Mouse (Mus musculus) kidney, embryonic 14.5 days (tissue): ENCODE measurements around the gene Mef2c. TPM values are rescaled to one million over a fixed set of nuclear protein-coding genes. Genes with fewer than 3 reads are reported as not detected.

Source experiments
- ATAC-seq: fragments of 200-750 bp; cut with Nextera tagmentation; 2 replicates; pipeline ENCODE4 v1.8.0; 2017; ENCODE audit warnings: moderate number of reproducible peaks, mild to moderate bottlenecking, moderate TSS enrichment, moderate library complexity; ENCODE audit not compliant: low FRiP score, low TSS enrichment
- H3K27ac ChIP-seq: fragments of 300-500 bp; sonication (generic); 2 replicates; pipeline ENCODE4 v1.5.1; 2014; ENCODE audit warnings: low read depth, mild to moderate bottlenecking, low read length, moderate library complexity, mixed read lengths
- H3K27me3 ChIP-seq: fragments of 300-500 bp; sonication (generic); 2 replicates; pipeline ENCODE4 v1.6.1; 2014; ENCODE audit warnings: mild to moderate bottlenecking, low read length; ENCODE audit not compliant: control insufficient read depth, insufficient read depth
- H3K36me3 ChIP-seq: fragments of 300-500 bp; sonication (generic); 2 replicates; pipeline ENCODE4 v1.6.1; 2014; ENCODE audit warnings: low read length, mixed read lengths; ENCODE audit not compliant: control insufficient read depth, insufficient read depth
- H3K4me1 ChIP-seq: fragments of 300-500 bp; sonication (generic); 2 replicates; pipeline ENCODE4 v1.6.1; 2014; ENCODE audit warnings: low read length, mixed read lengths; ENCODE audit not compliant: control insufficient read depth, insufficient read depth
- H3K4me2 ChIP-seq: fragments of 300-500 bp; sonication (generic); replicated peaks from 2 replicates; pipeline ENCODE4 v1.6.1; 2014; ENCODE audit warnings: low read depth, mild to moderate bottlenecking, low read length
- H3K4me3 ChIP-seq: fragments of 300-500 bp; sonication (generic); 2 replicates; pipeline ENCODE4 v1.5.1; 2014; ENCODE audit warnings: mild to moderate bottlenecking, low read length
- H3K9ac ChIP-seq: fragments of 300-500 bp; sonication (generic); 2 replicates; pipeline ENCODE4 v1.6.1; 2014; ENCODE audit warnings: low read depth, mild to moderate bottlenecking, low read length, moderate library complexity
- H3K9me3 ChIP-seq: fragments of 300-500 bp; sonication (generic); 2 replicates; pipeline ENCODE4 v1.6.1; 2016; ENCODE audit warnings: low read length; ENCODE audit not compliant: control insufficient read depth
- WGBS: fragments of 180-500 bp; shearing (Covaris S2); extraction: QIAGEN DNeasy Blood & Tissue Kit; methylation state at CpG from one replicate; pipeline ENCODE4 v1.1.7; 2014; 5-methylcytosine and 5-hydroxymethylcytosine counted together
- polyA plus RNA-seq: library from polyadenylated mRNA; unstranded; fragments of >200 nt; fragmentation: Nextera tagmentation; extraction: Ambion mirVana; gene quantifications from 2 replicates; pipeline ENCODE4 v1.2.1, GENCODE M21; 2014

The Mef2c gene
- polyA plus RNA-seq, 1 experiment from 2014 or later: 54.8 TPM

DNA sequence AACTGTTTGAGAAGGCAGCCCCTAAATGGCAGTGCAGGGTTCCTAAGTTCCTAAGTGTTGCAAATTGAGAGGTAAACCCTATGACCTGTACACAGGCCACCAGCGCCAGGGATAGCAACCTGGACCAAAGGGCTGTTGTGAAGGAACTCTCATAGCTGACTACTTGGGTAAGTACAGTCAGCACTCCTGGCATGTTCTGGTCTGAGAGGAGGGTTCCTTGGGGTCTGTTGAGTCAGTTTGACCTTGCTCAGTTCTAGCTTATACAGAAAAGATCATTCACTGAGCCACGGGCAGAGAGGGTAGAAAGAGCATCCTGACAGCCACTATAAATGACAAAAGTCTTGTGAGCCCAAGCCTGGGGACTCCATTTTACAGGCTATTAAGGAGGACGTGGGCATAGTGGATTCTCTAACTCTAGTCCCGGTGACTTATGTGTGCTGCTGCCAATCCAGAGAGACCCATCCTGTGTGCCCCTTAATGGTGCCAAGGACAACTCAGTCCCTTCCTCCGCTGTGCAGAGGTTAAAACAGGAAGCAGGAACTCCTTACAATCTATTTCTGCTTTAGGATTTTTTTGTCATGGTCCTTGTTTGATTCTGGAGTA, 209.0 kb downstream of the Mef2c start:
- peaks cover 64% of the 10 kb centered on the region for H3K27me3 ChIP-seq
- 12% methylated on average over 5 of the region's 5 CpGs for WGBS
- no peaks in the 10 kb centered on the region for H3K4me1 ChIP-seq
- H3K36me3 ChIP-seq: no peaks in the 10 kb centered on the region
- no peak for ATAC-seq
- no peaks in the 10 kb centered on the region for H3K9me3 ChIP-seq
- H3K4me3 ChIP-seq: no peak overlapping the region
- no peak overlapping the region for H3K4me2 ChIP-seq
- no peak overlapping the region for H3K27ac ChIP-seq
- H3K9ac ChIP-seq: no peak overlapping the region

DNA sequence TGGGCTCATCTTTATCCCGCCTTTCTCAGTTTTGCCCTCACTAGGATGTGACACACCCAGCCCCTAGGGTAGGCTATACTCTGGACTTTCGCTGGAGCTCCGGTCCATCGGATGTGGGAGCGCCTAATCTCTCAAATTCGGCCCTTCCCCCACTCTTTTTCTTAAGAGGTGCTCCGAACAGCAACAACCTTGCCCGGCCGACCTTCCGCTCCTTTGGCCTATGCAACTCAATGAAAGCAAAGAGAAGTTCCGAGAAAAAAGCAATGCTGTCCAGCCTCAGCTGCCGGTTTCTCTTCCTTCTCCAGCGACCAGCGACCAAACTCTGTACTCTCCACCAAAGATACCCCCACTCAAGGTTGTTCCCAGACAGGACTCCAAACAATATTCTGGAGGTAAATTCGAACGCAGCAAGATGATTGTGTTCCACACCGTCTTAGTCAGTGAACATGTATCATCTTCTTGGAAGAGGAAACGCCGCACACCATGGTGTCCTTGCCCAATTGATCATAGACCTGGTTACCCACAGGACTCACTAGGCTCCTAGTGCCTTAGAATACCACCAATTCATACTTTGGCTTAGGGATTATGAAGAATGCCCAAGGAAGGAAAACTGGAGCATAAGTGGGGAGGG, 209.9 kb downstream of the Mef2c start:
- Histone ChIP-seq H3K4me1 (no peaks in the 10 kb centered on the region), H3K4me3 (no peak overlapping the region), H3K27me3 (peaks cover 73% of the 10 kb centered on the region), H3K4me2 (no peak overlapping the region), H3K36me3 (no peaks in the 10 kb centered on the region), H3K9me3 (no peaks in the 10 kb centered on the region), H3K9ac (no peak overlapping the region), H3K27ac (no peak overlapping the region)
- 4% methylated on average over 19 of the region's 19 CpGs for WGBS
- no peak for ATAC-seq

DNA sequence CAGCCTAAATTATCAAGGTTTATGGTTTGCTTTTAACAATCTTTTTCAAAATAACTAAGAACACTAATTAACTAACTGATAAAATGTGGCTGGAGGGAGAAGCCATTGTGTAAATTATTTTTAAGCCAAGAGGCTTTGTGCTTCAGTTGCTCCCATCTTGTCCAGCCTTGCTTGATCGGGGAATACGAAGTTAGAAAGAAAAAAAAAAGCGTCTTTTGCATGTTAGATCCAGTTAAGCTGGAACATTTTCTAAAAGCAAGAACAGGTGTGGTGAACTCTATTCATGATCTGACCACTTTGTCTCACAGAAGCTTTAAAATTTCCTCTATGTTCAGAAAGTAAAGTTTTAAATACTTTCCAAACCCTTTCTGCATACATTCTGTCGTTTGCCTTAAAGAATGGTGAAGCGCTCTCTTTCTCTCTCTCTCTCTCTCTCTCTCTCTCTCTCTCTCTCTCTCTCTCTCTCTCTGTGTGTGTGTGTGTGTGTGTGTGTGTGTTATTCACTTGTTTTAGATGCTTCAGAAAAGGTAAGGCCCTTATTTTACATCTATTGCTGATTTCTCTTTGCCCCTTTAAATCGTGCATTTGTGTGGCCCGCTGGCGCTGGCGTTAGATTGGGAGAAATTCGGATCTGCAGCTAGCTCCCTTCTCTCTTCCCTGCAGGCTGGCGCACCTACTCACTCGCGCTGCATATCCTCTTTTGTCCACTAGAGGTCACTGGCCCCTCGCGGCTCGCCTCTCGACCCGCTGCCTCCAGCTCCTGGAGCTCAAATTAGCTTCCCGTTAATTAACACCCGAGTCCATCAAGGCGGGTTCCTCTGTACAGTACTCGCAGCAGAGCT, 210.9 kb downstream of the Mef2c start:
- peak; percentile 84 for ATAC-seq
- Histone ChIP-seq H3K9me3 (no peaks in the 10 kb centered on the region), H3K27me3 (peaks cover 82% of the 10 kb centered on the region), H3K36me3 (no peaks in the 10 kb centered on the region), H3K4me3 (peak overlapping the region; percentile 13), H3K27ac (no peak overlapping the region), H3K4me2 (peak overlapping the region; percentile 31), H3K4me1 (no peaks in the 10 kb centered on the region), H3K9ac (no peak overlapping the region)
- under 1% methylated on average over 22 of the region's 22 CpGs for WGBS

DNA sequence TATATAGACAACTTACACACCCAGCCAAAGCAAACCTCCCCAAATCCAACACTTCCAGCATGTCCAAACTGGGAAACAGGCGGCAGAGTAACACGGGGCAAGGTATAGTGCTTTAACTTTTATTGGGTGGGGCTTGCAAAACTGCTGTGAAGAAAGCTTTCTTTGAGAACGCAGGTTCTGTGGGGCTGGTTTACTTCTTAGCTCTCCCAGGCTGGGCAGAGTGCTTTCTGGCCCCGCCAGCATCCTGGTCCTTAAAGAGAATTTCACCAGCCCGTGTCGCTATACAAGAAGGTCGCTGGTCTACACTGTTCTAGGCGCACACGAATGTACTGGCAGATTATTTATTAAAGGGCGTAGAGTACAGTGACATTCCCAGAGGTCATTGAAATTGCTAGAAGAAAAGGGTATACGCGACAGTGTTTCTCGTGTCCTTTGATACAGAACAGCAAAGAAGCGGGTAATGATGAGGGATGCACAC, 211.5 kb downstream of the Mef2c start:
- Histone ChIP-seq H3K4me1 (no peaks in the 10 kb centered on the region), H3K4me3 (peak overlapping the region; percentile 13), H3K27ac (no peak overlapping the region), H3K27me3 (peaks cover 89% of the 10 kb centered on the region), H3K9ac (no peak overlapping the region), H3K4me2 (peak overlapping the region; percentile 31), H3K36me3 (no peaks in the 10 kb centered on the region), H3K9me3 (no peaks in the 10 kb centered on the region)
- ATAC-seq: no peak; the same call in 1 of the 2 replicates
- WGBS: 3% methylated on average over 14 of the region's 14 CpGs

DNA sequence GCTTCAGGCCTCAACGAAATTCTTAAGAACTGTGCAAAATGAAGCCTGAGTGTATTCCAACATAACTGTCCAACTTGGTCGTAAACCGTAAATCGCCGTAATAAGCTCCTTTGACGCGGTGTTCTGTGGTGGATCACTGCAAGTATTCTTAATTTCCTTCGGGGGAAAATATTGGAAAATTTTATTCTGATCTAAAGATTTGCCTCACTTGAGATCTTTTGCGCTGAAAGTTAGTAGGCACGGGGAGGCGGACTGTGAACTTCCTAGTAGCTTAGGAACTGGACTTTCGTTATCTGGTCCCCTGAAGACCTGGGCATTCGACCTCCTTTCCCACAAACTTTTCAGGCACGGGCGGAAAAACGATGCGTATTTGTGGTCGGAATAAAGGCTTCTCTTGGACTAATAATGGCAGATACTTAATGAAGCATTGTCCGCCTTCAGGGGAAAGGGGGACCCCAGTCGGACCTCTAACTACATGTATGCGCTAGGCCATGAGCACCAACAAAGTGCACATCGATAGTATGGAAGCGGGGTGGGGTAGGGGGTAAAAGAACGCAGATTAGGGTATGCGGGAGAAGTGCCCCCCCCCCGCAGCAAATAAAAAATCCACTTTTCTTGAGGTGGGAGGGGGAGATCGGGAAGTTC, 212.3 kb downstream of the Mef2c start:
- Histone ChIP-seq H3K4me2 (no peak overlapping the region), H3K9me3 (no peaks in the 10 kb centered on the region), H3K9ac (no peak overlapping the region), H3K27me3 (peaks cover 95% of the 10 kb centered on the region), H3K4me1 (0 out of 2 replicates have a peak, but pooled peaks cover 3% of the 10 kb centered on the region), H3K27ac (no peak overlapping the region), H3K36me3 (no peaks in the 10 kb centered on the region), H3K4me3 (no peak overlapping the region)
- ATAC-seq: no peak
- WGBS: 4% methylated on average over 27 of the region's 27 CpGs
